Mouse (Mus musculus): Measurements from ENCODE around the gene Tmc5.

- no peak for TF ChIP-seq CTCF (IDR thresholded peaks at IDR 0.05; ENCODE audit: low read depth)
- TF ChIP-seq EP300 (IDR thresholded peaks at IDR 0.05; ENCODE audit: low read depth): no peak
Measured at GRCm38 (mm10) chr7:118667773-118668172, 70.7 kb downstream of the Tmc5 start.
